Mouse (Mus musculus) urinary bladder, adult 18-20 months (tissue): ENCODE measurements around the gene Tnpo3.

Experiments
- DNase-seq, 2 experiments: peaks; one replicate each; pipeline ENCODE4 v3.0.0; 2022; ENCODE audit warnings: low spot score in 2 of 2, mixed read lengths in 2 of 2

Tnpo3 gene

GRCm38 (mm10) chr6:29527361-29528164 is 82.1 kb downstream of the Tnpo3 start:
- DNase-seq = no peak

DNA sequence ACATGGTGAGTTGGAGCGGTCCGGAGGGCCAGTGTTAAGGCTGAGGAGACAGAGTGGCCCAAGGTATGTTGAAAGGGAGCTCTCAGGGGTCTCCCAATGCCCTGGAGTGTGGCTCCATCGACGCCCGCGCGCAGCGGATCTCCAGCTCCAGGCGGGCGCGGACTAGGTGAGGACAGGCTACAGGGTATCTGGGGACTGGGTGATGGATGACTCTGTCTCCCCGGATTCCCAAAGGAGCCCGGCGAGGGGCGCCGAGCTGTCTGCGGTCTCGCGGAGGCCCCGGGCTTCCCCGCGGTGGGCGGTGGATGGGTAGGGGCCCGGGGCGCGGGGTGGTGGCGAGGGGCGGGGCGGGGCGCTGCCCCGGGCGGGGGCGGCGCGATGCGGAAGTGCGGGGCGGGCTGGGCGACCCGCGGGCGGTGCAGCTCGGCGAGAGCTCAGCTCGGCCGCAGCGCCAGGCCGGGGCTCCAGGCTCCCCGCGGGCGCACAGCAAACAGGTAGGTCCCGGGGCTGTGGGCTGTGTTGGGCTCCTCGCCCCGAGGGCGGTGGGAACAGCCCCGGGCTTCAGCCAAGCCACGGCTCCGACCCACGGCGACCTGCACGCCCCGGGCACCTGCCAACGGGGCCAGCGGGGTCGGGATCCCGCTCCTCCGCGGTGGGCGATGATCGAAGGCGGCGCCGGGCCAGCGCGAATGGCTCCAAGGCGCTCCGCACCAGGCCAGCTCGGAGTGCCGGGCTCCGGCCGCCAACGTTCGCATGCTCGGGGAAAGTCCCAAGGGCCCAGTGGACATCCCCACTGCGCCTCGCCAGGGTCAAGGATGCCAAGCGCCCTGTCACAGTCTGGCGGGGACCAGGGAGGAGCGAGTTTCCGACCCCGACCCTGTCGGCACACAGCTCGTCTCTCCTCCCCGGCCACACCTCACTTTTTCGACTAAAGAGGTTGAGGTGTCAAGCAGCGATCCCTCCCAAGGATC is 83.1 kb downstream of the Tnpo3 start, which contains the start of gene Irf5:
TSS of gene Irf5 (plus strand) at position 345 of the 971 bp plus-strand sequence.
- peak in 1 of 2 experiments; percentile 60 for DNase-seq

GRCm38 (mm10) chr6:29525256-29525655 is 84.4 kb downstream of the Tnpo3 start:
- no peak for DNase-seq

GRCm38 (mm10) chr6:29524034-29524489 is 85.6 kb downstream of the Tnpo3 start:
- no peak for DNase-seq

- DNase-seq = no peak
Measured at GRCm38 (mm10) chr6:29523301-29524033, 86.2 kb downstream of the Tnpo3 start.

DNA sequence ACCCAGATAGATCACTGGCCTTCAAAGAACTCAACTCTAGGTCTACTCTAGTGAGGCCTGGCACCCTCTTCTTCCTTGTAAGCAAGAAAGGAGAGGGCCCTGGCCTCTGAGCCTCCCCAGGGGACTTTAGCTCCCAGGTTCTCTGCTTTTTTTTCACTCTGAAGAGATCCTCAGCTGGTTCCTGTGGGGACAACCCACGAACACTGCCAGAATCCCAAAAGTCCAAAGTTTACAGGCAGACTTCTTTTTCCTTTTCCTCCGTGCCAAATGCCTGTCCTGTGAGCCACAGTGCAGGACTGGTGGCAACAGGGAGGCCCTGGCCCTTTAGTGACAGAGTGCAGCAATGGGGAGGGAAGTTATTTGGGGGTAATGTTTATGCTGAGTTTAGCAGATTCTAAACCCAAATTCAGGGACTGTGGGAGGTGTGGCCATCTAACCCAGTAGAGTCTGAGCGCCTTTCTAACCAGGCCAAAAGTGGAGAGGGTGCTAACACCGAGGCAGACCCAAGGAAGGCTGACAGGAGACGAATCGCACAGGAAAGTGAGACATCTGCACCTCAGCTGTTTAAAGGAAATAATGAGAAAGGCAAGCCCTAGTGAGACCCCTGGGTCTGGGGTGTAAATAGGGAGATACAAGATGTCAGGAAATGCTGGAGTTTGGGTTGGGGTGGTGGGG is 86.9 kb downstream of the Tnpo3 start:
- no peak for DNase-seq

DNA sequence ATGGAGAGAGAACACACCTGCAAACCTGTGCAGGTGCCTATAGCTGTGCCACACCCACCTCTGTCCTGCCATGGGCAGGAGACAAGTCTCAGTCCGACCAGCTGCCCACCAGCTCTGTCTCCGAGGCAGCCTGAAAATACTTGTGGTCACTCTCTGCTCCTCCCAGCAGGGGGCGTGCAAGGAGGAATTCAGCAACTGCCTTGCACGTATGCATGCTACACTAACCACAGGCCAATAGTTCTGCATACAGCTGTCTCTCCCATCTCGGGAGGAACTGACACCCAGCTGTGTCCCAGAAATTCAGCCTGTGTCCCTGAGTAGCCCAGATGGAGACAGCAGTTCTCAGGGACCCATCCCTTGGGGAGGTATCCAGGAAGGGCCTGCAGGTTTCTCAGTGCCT is 92.5 kb downstream of the Tnpo3 start:
- peak; percentile 58 to 68 for DNase-seq

DNA sequence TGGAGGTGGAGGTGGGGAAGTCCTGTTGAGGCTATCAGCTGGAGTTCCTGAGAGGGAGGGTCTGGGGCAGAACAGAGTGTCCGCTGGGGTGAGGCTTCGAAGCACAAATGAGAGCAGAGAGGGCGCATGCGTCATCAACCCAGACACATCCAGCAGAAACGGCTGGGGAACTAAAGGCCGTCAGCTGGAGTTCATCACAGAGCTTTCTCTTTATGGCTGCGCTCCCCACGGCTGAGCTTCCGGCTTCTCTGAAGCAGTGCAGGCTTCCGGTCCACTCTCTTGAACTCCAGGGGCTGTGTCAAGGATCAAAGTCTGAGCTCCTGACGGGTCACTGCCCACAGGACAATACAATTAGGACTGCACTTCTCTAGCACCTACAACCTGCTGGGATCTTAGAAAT is 96.4 kb downstream of the Tnpo3 start:
- DNase-seq = no peak

DNA sequence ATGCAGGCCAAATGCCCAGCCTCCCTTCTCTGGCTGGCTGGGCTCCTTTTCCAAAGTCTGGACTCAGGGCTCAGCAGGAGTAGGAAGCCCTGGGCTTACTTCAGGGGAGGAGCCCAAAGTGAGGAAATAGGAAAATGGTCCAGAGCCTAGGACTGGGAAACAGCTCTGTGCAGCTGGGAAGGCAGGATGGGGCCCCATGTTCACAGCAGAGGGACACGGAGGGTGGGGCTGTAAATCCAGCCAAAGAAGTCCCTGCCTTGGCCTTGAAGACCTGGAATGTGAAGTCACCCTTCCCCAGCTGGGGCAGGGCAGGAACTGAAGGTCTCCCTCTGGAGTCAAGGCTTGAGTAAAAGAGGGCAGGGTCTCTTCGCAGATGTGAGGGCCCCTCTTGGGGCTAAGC is 100.6 kb downstream of the Tnpo3 start:
- no peak for DNase-seq

DNA sequence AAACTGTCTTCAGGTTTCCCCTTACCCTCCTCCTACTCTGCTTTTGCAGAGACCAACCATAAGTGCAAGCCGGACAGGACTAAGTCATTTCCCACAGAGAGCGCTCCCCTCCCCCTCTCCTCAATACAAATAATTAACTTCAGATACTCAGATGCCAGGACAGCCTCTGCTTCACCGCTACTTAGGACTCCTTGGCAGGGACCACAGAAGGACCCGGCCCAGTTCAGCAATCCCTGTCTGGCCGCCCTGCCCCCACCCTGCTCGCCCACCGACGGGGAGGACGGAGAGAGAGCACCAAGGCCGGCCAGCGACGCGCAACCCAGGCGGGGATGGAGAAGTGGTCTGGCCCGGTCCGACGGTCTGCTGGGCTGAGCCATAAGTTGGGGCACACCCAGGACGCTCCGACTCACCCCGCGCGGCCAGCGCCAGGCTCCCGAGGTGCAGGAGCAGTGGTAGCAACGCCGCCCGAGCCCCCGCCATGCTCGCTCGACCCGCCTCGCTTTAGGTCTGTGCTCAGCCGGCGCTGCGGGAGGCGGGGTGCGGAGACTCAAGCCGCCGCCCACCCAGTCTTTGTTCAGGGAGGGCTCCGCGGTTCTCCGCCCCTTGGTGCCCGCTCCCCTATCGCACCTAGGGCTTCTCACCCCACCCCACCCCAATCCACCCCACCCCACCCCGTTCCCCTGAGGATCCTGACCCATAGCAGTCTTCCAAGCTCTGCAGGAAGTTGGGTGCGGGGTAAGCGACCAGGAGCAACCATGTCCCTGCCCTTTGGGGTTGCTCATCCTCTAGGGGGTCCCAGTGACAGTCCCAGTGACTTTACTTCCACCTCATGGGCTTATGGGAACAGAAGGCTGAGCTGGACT is 102.0 kb downstream of the Tnpo3 start, which contains the start of gene Kcp:
TSS of gene Kcp (minus strand) at position 506 of the 863 bp plus-strand sequence.
- no peak for DNase-seq

- no peak for DNase-seq
Measured at GRCm38 (mm10) chr6:29506834-29507233, 102.9 kb downstream of the Tnpo3 start.

DNA sequence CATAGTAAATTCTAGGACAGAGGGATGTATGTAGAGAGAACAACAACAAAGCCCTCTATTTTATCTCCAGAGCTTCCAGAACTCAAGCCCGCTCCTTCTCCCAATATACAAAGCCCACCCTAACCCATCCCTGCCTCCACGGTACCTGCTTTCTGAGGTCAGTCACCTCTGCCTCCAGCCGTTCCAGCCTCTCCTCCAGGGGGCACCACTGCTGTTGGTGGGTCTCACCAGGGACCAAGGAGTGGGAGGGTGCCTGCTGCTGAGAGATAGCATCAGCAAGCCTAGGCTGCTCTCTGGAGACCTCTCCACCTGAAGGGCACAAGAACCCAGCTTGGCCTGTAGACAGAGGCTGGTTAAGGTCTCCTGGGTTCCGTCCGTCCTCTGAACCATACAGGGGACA is 104.2 kb downstream of the Tnpo3 start:
- DNase-seq = no peak

- no peak for DNase-seq
Measured at GRCm38 (mm10) chr6:29501599-29501998, 108.1 kb downstream of the Tnpo3 start.

- DNase-seq = no peak
Measured at GRCm38 (mm10) chr6:29500810-29501209, 108.9 kb downstream of the Tnpo3 start.

DNA sequence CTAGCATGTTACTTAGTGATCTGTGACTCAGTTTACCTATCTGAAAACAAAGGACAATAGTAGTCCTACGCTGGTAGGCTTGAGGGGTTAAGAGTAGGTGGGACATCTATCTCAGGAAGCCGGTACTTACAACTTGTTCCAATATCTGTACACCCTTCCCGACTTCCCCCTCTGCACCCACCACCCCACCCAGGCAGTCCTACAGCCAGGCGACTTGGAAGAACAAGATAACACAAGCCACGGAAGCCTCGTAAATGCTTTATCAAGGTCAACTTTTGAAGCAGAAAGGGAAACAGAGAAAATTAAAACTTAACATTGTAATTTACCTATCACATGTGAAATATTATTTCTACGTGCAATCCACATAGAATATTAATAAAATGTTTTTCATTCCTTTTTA is 109.5 kb downstream of the Tnpo3 start:
- no peak for DNase-seq

DNA sequence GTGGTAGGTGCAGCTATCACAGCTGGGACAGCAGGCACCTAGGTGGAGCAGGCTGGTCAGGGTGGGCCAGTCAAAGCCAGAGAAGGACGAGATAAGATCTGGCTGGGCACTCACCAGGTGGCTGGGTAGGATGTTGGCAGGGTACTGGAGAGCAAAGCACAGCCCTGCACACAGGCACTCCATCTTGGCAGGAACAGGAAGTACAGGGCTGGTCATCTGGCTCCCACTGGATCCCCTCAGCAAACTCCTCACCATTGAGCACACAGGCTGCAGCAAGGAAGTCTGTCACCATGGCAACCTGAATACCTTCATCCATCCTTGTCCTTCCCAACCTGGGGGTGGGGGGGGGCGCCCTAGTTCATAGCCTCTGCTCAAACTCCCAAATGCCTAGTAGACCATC is 111.9 kb downstream of the Tnpo3 start:
- DNase-seq = no peak

DNA sequence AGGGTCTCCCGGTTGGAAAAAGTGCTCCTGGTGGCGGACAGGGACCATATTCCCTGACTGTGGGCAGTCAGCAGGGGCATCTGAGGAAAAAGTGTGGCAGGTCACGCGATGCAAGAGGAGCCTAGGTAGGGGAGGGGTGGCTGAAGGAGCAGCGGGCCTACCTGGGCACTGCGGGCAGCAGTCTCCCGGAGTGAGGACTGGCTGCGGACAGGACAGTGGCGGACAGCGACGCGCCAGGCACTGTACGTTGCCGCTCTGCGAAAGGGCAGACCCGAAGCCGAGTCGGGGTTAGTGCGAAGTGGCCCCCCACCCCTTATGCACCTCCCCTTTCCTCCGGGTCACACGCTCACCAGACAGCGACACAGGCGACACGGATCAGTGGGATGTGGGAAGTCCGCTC is 113.4 kb downstream of the Tnpo3 start:
- DNase-seq = no peak

DNA sequence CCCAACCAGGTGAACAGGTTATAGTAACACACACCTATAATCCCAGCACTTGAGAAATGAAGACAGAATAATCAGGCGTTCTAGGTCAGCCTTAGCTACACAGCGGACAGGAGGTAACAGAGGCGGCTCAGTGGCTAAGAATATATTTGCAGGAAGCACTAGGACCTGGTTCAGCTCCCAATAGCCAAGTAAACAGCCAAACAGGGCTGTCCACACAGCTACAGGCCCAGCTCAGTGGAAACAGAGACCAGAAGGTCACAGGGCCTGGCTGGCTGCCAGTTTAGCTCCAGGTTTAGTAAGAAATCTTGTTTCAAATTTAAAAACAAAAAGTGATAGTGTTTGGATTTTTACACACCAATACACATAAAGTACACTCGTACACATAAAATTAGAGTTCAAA is 115.6 kb downstream of the Tnpo3 start:
- DNase-seq = no peak
